Mouse (Mus musculus) T-helper 2 cell (primary cell): ENCODE data around the gene Xpnpep1.

ENCODE experiments used
- in situ Hi-C: fragments of 300-600 bp; cut with MboI, MseI; formaldehyde crosslinking; loops from one replicate; pipeline ENCODE4 v1.15.1; 2025; ENCODE audit warnings: high pct_unique_total_duplicates

Gene Xpnpep1

GRCm38 (mm10) chr19:53040164-53041132, at the start of gene Xpnpep1:
Gene Xpnpep1, minus strand, starts transcription at chr19:53040214.
- in situ Hi-C loops, result loop anchor here (10.0 kb wide), 1 partner anchor 184 kb away; no protein-coding TSS in a partner anchor

DNA sequence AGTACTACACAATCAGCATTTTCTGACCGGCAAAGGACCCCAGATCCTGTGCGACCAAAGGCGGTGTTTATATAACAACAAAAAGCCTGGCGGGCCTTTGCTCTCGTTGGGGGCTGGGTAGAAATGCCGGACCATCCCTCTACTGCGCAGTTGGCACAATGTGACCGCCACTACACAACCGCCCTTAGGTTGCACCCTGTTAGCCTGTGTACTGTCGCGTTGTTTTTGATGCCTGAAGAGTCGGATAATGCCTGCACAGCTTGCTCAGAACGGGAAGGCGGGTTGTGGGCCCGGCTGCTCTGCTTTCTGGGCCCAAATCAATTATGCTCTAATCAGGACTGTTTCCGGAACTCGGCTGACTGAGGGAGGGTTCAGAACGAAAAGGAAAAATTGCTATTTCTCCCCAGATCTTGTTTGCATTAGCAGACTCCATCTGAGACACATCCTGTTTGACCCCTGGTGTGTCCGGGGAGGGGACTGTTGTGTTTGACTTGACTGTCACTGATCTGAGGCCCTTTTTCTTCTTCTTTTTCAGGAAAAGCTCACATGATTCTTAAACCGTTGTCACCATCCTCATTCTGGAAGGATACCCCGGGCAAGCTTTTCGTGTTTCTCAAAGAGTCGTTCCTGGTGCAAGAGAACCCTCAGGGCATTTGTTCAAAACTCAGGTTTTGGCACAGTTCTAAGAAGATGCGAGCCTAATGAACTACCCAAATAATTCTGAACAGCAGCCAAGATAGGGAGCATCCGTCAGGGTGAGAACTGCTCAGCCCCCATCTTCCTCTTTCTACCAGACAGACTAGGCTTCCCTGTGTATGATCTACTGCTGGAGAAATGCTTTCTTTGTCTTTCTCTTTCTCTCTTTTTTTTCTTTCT, 47.5 kb upstream of the Xpnpep1 start:
- in situ Hi-C loops, result no loop called here

GRCm38 (mm10) chr19:53086861-53087260, 46.8 kb upstream of the Xpnpep1 start:
- in situ Hi-C loops, result no loop called here

DNA sequence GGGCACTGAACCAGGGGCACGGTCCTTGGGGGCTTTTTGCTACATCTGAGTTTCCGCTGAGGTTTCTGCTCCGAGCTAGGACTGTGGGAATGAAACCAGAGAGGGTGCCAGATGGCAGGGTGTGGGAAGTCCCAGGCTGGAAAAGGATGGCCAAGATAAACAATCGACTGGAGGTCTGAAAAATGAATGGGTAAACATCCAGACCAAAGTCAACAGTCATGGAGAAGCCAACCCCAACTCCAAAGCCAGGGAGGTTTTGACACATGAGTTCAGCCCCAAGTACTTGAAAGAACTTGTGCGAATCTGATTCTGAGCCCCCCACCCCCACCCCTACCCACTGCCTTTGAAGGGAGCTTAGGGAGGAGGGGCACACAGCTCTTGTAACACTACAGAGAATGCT, 44.7 kb upstream of the Xpnpep1 start:
- in situ Hi-C loops, result no loop called here

- in situ Hi-C loops, result no loop called here
These were observed 42.8 kb upstream of the Xpnpep1 start for GRCm38 (mm10) chr19:53082862-53083261.

GRCm38 (mm10) chr19:53081339-53081738, 41.3 kb upstream of the Xpnpep1 start:
- in situ Hi-C loops, result no loop called here

DNA sequence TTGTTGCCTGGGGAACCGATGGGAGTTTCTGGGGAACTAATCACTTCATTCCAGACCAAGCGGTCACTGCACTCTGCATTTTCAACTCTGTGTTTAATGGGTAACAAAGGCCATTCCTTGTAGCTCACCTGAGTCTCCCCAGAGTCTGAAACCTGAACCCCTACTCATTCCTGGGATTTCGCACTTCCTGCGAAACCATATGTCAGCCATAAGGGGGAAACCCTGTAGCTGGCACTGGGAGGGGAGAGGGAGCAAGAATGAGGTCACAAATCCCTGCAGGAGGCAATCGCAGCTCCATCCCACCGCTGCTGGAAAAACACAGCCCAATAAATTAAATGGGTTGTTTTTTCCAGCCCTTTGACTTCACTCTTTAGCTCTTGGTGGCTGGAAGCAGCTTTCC, 40.9 kb upstream of the Xpnpep1 start:
- in situ Hi-C loops, result no loop called here

GRCm38 (mm10) chr19:53080487-53080886, 40.5 kb upstream of the Xpnpep1 start:
- in situ Hi-C loops, result no loop called here

DNA sequence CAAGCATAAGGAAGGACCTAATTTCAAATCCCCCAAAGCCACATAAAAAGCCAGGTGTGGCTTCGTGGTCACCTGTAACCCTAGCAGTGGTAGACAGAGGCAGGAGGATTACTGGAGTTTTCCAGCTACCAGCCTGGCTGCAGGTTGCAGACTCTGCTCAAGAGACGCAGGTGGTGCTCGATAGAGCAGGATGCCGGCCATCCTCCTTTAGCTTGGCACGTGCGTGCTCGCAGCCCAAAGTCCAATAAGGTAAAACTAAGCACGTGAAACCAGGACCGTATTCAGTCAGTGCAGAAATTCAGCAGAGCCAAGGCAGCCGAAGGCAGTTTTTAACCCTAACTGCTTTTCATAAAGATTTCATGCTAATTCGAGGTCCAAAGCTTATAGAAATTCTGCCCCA, 40.0 kb upstream of the Xpnpep1 start:
- in situ Hi-C loops, result no loop called here

DNA sequence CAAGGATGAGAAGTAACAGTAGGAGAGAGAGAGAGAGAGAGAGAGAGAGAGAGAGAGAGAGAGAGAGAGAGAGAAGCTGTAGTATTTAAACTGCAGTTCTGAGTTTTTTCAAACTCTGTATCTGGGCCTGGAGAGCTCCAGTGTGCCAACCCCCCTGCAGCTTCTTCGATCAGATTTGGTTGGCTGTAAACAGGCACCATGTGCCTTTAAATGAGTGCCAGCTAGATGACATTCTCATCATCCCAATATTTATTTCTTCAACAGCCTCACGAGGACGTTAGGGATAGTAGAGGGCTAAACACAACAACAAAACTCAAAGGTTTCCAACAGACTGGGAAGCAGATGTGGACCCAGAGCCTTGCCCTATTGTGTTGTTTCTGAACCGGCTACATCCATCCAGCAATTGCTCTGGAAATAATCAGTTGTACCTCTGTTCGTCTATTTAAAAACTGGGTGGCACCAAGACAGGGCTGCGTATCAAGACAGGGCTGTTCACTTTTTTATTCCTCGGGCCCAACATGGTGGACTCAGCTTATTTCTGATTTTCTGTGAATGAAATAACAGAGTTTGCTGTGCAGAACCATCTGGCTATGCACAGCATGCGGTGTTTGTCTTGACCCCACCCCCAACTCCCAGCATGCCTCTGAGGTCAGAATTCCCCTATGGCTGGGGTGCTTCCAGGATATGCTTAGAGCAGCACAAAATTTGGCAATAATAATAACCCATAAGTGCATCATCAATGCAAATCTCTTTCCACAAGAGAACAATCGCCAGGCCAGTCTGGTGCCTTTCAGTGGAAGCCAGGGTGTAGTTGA, 38.5 kb upstream of the Xpnpep1 start:
- in situ Hi-C loops, result no loop called here

DNA sequence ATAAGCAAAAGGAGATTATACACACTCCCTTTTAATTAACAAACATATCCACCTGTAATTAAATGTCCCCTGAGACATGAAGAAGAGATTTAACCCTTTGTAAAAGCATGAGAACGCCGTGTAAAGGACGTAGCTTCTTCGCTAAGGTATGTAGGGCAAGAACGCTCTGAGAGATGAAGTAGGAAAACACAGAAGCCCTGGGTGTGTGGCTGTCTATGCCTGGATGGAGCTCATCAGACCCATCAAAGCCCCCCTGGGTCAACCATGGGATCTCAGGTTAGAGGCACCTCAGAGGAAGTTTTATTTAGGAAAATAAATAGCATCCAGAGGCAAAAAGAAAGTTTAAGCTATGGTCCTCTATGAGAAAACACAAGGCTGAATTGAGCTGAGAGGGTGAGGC, 37.3 kb upstream of the Xpnpep1 start:
- in situ Hi-C loops, result no loop called here

- in situ Hi-C loops, result no loop called here
These were observed 36.4 kb upstream of the Xpnpep1 start for GRCm38 (mm10) chr19:53076238-53076981.

GRCm38 (mm10) chr19:53075896-53076237, 35.9 kb upstream of the Xpnpep1 start:
- in situ Hi-C loops, result no loop called here

DNA sequence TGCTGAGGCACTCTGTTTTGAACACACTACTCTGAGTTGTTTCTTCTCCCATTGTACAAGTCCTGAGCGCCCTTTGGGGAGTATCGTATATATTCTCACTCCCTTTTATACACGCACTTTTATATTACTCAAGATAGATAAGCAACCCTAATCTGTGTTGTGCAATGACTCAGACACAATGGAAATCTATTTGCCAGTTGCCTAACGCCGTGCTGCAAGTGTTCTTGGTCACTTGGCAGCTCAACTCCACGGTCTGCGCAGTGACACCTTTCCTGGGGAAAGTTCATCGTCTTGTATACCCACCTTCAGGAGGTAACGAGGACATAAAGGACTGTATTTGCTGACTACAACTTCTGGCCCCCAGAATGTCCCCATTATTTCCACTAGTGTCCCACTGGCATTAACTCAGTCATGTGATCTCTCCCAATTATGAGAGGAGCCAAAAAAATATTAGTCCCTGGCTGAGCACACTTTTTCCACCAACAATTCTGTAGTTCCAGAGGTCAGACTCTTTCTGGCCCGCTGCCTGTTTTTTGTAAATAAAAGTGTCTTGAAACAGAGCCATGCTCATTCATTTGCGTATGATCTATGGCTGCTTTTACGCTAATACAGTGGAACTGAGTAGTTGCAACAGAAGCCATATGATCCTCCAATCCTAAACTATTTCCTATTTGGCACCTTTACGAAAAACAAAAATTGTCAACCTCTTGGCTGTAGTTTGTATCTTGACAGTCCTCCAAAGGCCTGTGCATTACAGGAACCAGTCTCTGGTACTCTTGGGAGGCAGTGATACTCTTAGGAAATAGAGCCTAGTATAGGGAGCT, 35.1 kb upstream of the Xpnpep1 start:
- in situ Hi-C loops, result no loop called here

DNA sequence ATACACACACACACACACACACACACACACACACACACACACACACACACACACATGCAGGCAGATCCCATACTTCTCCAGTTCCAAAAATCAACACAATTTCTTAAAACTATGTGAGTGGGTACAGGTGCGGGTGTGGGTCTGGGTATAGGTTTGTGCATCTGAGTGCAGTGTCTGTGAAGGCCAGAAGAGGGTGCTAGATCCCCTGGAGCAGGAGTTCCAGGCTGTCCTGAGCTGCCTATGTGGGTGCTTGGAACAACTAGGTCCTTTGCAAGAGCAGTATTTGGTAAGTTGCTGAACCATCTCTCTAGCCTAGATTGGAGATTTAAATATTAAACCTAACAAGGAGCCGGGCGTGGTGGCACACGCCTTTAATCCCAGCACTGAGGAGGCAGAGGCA, 33.5 kb upstream of the Xpnpep1 start:
- in situ Hi-C loops, result no loop called here

DNA sequence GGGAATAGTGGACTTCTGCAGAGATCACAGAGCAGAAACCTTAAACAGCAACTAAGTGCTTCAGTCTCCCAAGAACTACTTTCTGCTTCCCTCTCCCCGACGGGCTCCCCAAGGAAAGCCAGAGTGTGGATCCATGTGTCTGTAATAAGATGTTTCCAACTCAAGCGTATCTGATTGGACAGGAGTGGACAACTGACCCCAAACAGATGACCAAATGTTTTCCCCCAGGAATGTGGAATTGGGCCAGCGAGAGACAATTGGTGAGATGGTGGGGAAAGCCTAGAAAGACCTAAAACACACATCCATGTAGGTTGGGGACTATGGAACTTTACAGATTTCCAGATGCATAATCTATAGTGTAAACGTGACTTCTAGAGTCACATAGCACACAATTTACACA, 32.4 kb upstream of the Xpnpep1 start:
- in situ Hi-C loops, result no loop called here

DNA sequence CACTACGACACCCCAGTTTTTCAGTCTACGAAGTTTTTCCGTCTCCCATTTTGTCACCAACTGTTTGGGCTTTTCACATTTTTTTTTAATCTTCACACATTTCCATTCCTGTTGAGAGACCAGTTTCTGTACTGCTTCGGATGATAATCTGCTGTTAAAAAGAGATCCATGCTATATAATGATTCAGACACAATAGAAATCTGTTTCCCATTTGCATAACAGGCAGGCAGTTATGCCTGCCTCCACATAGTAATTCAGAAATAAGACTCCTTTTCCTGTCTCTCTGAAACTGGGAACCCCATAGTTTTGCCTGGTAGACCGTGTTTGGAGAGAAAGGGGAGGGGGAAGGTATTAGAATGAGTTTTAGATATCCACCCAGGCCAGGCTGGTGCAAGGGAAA, 31.6 kb upstream of the Xpnpep1 start:
- in situ Hi-C loops, result no loop called here

GRCm38 (mm10) chr19:53070870-53071269, 30.9 kb upstream of the Xpnpep1 start:
- in situ Hi-C loops, result no loop called here

GRCm38 (mm10) chr19:53069451-53069850, 29.4 kb upstream of the Xpnpep1 start:
- in situ Hi-C loops, result no loop called here

DNA sequence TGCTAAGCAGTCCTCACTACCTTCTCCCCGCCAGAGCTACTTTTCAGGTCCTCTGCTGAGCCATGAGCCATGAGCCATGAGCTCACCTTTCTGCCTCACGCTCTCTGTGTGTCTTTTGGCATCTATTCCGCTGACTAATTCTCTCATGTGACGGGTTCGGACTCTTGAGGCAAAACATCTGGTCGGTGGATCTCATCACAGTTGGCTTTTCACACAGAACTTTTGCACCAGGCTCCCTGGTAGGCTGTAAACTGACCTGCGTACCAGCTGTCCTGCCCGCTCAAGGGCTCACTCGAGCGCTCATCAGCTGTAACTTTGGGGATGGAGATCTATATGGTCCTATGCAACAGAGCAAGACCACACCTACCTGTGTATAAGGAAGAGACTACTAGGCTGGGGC, 26.9 kb upstream of the Xpnpep1 start:
- in situ Hi-C loops, result no loop called here
